Mouse (Mus musculus) hindbrain, embryonic 13.5 days (tissue): ENCODE results near the gene Abca7. TPM values are rescaled to one million over a fixed set of nuclear protein-coding genes. Genes with fewer than 3 reads are reported as not detected.
A peak's percentile ranks its signal among the peaks of the same experiment; 100 is the strongest.

ENCODE experiments used
- ATAC-seq: fragments of 200-750 bp; cut with Nextera tagmentation; 2 replicates; pipeline ENCODE4 v1.8.0; 2017; ENCODE audit warnings: moderate TSS enrichment; ENCODE audit not compliant: low FRiP score
- H3K27ac ChIP-seq: fragments of 300-500 bp; sonication (generic); 2 replicates; pipeline ENCODE4 v1.5.1; 2015; ENCODE audit warnings: inconsistent platforms, mild to moderate bottlenecking, moderate library complexity
- H3K27me3 ChIP-seq: fragments of 300-500 bp; sonication (generic); 2 replicates; pipeline ENCODE4 v1.6.1; 2015; ENCODE audit warnings: mild to moderate bottlenecking, inconsistent platforms
- H3K36me3 ChIP-seq: fragments of 300-500 bp; sonication (generic); 2 replicates; pipeline ENCODE4 v1.6.1; 2015; ENCODE audit warnings: mild to moderate bottlenecking, inconsistent platforms
- H3K4me1 ChIP-seq: fragments of 300-500 bp; sonication (generic); replicated peaks from 2 replicates; pipeline ENCODE4 v1.6.1; 2015; ENCODE audit warnings: inconsistent platforms
- H3K4me2 ChIP-seq: fragments of 300-500 bp; sonication (generic); 2 replicates; pipeline ENCODE4 v1.6.1; 2015; ENCODE audit warnings: inconsistent platforms, mild to moderate bottlenecking, moderate library complexity
- H3K4me3 ChIP-seq: fragments of 300-500 bp; sonication (generic); 2 replicates; pipeline ENCODE4 v1.5.1; 2015; ENCODE audit warnings: mild to moderate bottlenecking, inconsistent platforms
- H3K9ac ChIP-seq: fragments of 300-500 bp; sonication (generic); 2 replicates; pipeline ENCODE4 v1.6.1; 2015; ENCODE audit warnings: mild to moderate bottlenecking, inconsistent platforms
- H3K9me3 ChIP-seq: fragments of 300-500 bp; sonication (generic); 2 replicates; pipeline ENCODE4 v1.6.1; 2016; ENCODE audit warnings: inconsistent platforms
- WGBS: fragments of 180-500 bp; shearing (Covaris S2); methylation state at CpG from one replicate; pipeline ENCODE4 v1.1.7; 2015; 5-methylcytosine and 5-hydroxymethylcytosine counted together
- polyA plus RNA-seq: library from polyadenylated mRNA; unstranded; fragments of >200 nt; fragmentation: Nextera tagmentation; extraction: Ambion mirVana; gene quantifications from 2 replicates; pipeline ENCODE4 v1.2.1, GENCODE M21; 2015

The Abca7 gene
- polyA plus RNA-seq, 1 experiment from 2014 or later, result 6.1 TPM

GRCm38 (mm10) chr10:80018739-80019297 is 22.5 kb downstream of the Abca7 start:
- WGBS, result 7% methylated on average over 15 of the region's 15 CpGs
- no peak overlapping the region for H3K27ac ChIP-seq

GRCm38 (mm10) chr10:80019471-80020131 is 23.3 kb downstream of the Abca7 start:
- H3K9me3 ChIP-seq, result no peaks in the 10 kb centered on the region
- H3K4me3 ChIP-seq, result peak overlapping the region; percentile 11; the same call in 1 of the 2 replicates
- H3K9ac ChIP-seq, result peak overlapping the region; percentile 46; the same call in 1 of the 2 replicates
- H3K4me1 ChIP-seq, result 0 out of 2 replicates have a peak, but pooled peaks cover 6% of the 10 kb centered on the region
- no peak overlapping the region for H3K27ac ChIP-seq
- 0 out of 2 replicates have a peak overlapping the region, but pooled peaks have one; percentile 19 for H3K4me2 ChIP-seq
- H3K36me3 ChIP-seq, result peaks cover 3% of the 10 kb centered on the region; the same call in 1 of the 2 replicates
- H3K27me3 ChIP-seq, result peaks cover 64% of the 10 kb centered on the region
- 7% methylated on average over 20 of the region's 20 CpGs for WGBS
- ATAC-seq, result no peak; the same call in 1 of the 2 replicates

More at GRCm38 (mm10) chr10:80018739-80019297, 22.5 kb downstream of the Abca7 start:
- Histone ChIP-seq H3K9me3 (no peaks in the 10 kb centered on the region), H3K27me3 (peaks cover 72% of the 10 kb centered on the region), H3K9ac (no peak overlapping the region), H3K4me1 (0 out of 2 replicates have a peak, but pooled peaks cover 6% of the 10 kb centered on the region), H3K4me2 (no peak overlapping the region; the same call in 1 of the 2 replicates), H3K36me3 (peaks cover 9% of the 10 kb centered on the region), H3K4me3 (no peak overlapping the region)
- no peak for ATAC-seq

GRCm38 (mm10) chr10:80020191-80020590 is 23.9 kb downstream of the Abca7 start:
- Histone ChIP-seq H3K4me1 (0 out of 2 replicates have a peak, but pooled peaks cover 6% of the 10 kb centered on the region), H3K27ac (no peak overlapping the region), H3K27me3 (peaks cover 58% of the 10 kb centered on the region), H3K36me3 (no peaks in the 10 kb centered on the region), H3K4me3 (no peak overlapping the region), H3K9me3 (no peaks in the 10 kb centered on the region), H3K4me2 (no peak overlapping the region), H3K9ac (peak overlapping the region; percentile 46; the same call in 1 of the 2 replicates)
- WGBS, result 25% methylated on average over 11 of the region's 11 CpGs
- no peak for ATAC-seq

- Histone ChIP-seq H3K27ac (no peak overlapping the region), H3K4me1 (0 out of 2 replicates have a peak, but pooled peaks cover 6% of the 10 kb centered on the region), H3K9ac (no peak overlapping the region), H3K4me3 (no peak overlapping the region), H3K27me3 (peaks cover 53% of the 10 kb centered on the region), H3K36me3 (no peaks in the 10 kb centered on the region), H3K4me2 (no peak overlapping the region), H3K9me3 (no peaks in the 10 kb centered on the region)
- ATAC-seq, result no peak
- WGBS, result 89% methylated on average over 18 of the region's 18 CpGs
These were observed 24.5 kb downstream of the Abca7 start for GRCm38 (mm10) chr10:80020603-80021319.

GRCm38 (mm10) chr10:80021320-80021641 is 25.0 kb downstream of the Abca7 start:
- H3K27me3 ChIP-seq, result peaks cover 48% of the 10 kb centered on the region
- 0 out of 2 replicates have a peak, but pooled peaks have one; percentile 6 for ATAC-seq
- 95% methylated on average over 13 of the region's 13 CpGs for WGBS
- no peak overlapping the region for H3K27ac ChIP-seq
- H3K4me3 ChIP-seq, result no peak overlapping the region
- no peaks in the 10 kb centered on the region for H3K9me3 ChIP-seq
- H3K36me3 ChIP-seq, result no peaks in the 10 kb centered on the region
- 0 out of 2 replicates have a peak, but pooled peaks cover 6% of the 10 kb centered on the region for H3K4me1 ChIP-seq
- no peak overlapping the region for H3K9ac ChIP-seq
- no peak overlapping the region for H3K4me2 ChIP-seq

- Histone ChIP-seq H3K36me3 (no peaks in the 10 kb centered on the region), H3K4me1 (0 out of 2 replicates have a peak, but pooled peaks cover 6% of the 10 kb centered on the region), H3K4me2 (no peak overlapping the region), H3K27ac (no peak overlapping the region), H3K9me3 (no peaks in the 10 kb centered on the region), H3K27me3 (peaks cover 39% of the 10 kb centered on the region), H3K4me3 (no peak overlapping the region), H3K9ac (no peak overlapping the region)
- 91% methylated on average over 12 of the region's 12 CpGs for WGBS
- no peak for ATAC-seq
These were observed 25.9 kb downstream of the Abca7 start for GRCm38 (mm10) chr10:80022164-80022563.

- ATAC-seq, result no peak
- no peak overlapping the region for H3K27ac ChIP-seq
- H3K4me3 ChIP-seq, result no peak overlapping the region
- 0 out of 2 replicates have a peak, but pooled peaks cover 6% of the 10 kb centered on the region for H3K4me1 ChIP-seq
- H3K36me3 ChIP-seq, result no peaks in the 10 kb centered on the region
- H3K9me3 ChIP-seq, result no peaks in the 10 kb centered on the region
- no peak overlapping the region for H3K9ac ChIP-seq
- 95% methylated on average over 8 of the region's 8 CpGs for WGBS
- no peak overlapping the region for H3K4me2 ChIP-seq
- H3K27me3 ChIP-seq, result peaks cover 32% of the 10 kb centered on the region
These were observed 26.5 kb downstream of the Abca7 start for GRCm38 (mm10) chr10:80022806-80023205.

- Histone ChIP-seq H3K27me3 (peaks cover 26% of the 10 kb centered on the region), H3K4me1 (0 out of 2 replicates have a peak, but pooled peaks cover 6% of the 10 kb centered on the region), H3K4me3 (no peak overlapping the region), H3K9ac (no peak overlapping the region), H3K27ac (no peak overlapping the region), H3K9me3 (no peaks in the 10 kb centered on the region), H3K4me2 (no peak overlapping the region), H3K36me3 (no peaks in the 10 kb centered on the region)
- no peak for ATAC-seq
- WGBS, result 86% methylated on average over 5 of the region's 5 CpGs
These were observed 27.5 kb downstream of the Abca7 start for GRCm38 (mm10) chr10:80023758-80024157.

GRCm38 (mm10) chr10:80024229-80025043 is 28.1 kb downstream of the Abca7 start:
- Histone ChIP-seq H3K36me3 (no peaks in the 10 kb centered on the region), H3K4me3 (no peak overlapping the region), H3K4me2 (no peak overlapping the region), H3K9me3 (no peaks in the 10 kb centered on the region), H3K27me3 (peaks cover 20% of the 10 kb centered on the region), H3K9ac (no peak overlapping the region), H3K27ac (no peak overlapping the region), H3K4me1 (0 out of 2 replicates have a peak, but pooled peaks cover 5% of the 10 kb centered on the region)
- 78% methylated on average over 15 of the region's 15 CpGs for WGBS
- no peak for ATAC-seq

- Histone ChIP-seq H3K9me3 (no peaks in the 10 kb centered on the region), H3K4me1 (no peaks in the 10 kb centered on the region), H3K36me3 (no peaks in the 10 kb centered on the region), H3K27ac (no peak overlapping the region), H3K9ac (no peak overlapping the region), H3K4me3 (no peak overlapping the region), H3K4me2 (no peak overlapping the region), H3K27me3 (peaks cover 14% of the 10 kb centered on the region)
- ATAC-seq, result no peak
- WGBS, result 58% methylated on average over 4 of the region's 4 CpGs
These were observed 28.7 kb downstream of the Abca7 start for GRCm38 (mm10) chr10:80025044-80025347.

- H3K4me2 ChIP-seq, result no peak overlapping the region
- H3K27me3 ChIP-seq, result peaks cover 9% of the 10 kb centered on the region; the same call in 1 of the 2 replicates
- no peaks in the 10 kb centered on the region for H3K9me3 ChIP-seq
- WGBS, result 75% methylated on average over 10 of the region's 10 CpGs
- H3K4me1 ChIP-seq, result no peaks in the 10 kb centered on the region
- ATAC-seq, result no peak
- H3K9ac ChIP-seq, result no peak overlapping the region
- H3K27ac ChIP-seq, result no peak overlapping the region
- no peak overlapping the region for H3K4me3 ChIP-seq
- H3K36me3 ChIP-seq, result no peaks in the 10 kb centered on the region
These were observed 29.2 kb downstream of the Abca7 start for GRCm38 (mm10) chr10:80025463-80025862.

- no peaks in the 10 kb centered on the region for H3K36me3 ChIP-seq
- H3K4me2 ChIP-seq, result no peak overlapping the region
- H3K9ac ChIP-seq, result no peak overlapping the region
- no peak overlapping the region for H3K27ac ChIP-seq
- no peak overlapping the region for H3K4me3 ChIP-seq
- H3K27me3 ChIP-seq, result 0 out of 2 replicates have a peak, but pooled peaks cover 6% of the 10 kb centered on the region
- H3K4me1 ChIP-seq, result no peaks in the 10 kb centered on the region
- no peak for ATAC-seq
- H3K9me3 ChIP-seq, result no peaks in the 10 kb centered on the region
- WGBS, result 60% methylated on average over 12 of the region's 12 CpGs
These were observed 29.6 kb downstream of the Abca7 start for GRCm38 (mm10) chr10:80025889-80026288.
